Mouse (Mus musculus): ENCODE results near the gene Ppox. TPM values are rescaled to one million over a fixed set of nuclear protein-coding genes. Genes with fewer than 3 reads are reported as not detected.
"Not testable (repeated sequence)": the region's sequence is repeated elsewhere in the genome, so short reads cannot be mapped to it uniquely, and the experiment has no call there.

Ppox gene
- polyA plus RNA-seq (2015; fragmentation: Nextera tagmentation; extraction: Ambion mirVana) = 61.5 and 69.6 TPM in 2 replicates

- under 1% methylated on average over 26 of the region's 26 CpGs for WGBS (ENCODE audit: insufficient replicate concordance)
- H3K36me3 ChIP-seq (replicated peaks; ENCODE audit: insufficient read depth, low read length) = peaks cover 58% of the 10 kb centered on the region
- TF ChIP-seq EP300 (IDR thresholded peaks at IDR 0.05; ENCODE audit: low read depth) (peak; percentile 98), CTCF (IDR thresholded peaks at IDR 0.05; ENCODE audit: low read depth) (no peak)
- peak within 1 kb of the TSS; percentile 59 for H3K4me3 ChIP-seq (ENCODE audit: low read depth, low read length)
- DNase-seq (peak; percentile 93), ATAC-seq (peak; percentile 93)
- H3K4me2 ChIP-seq (ENCODE audit: low read depth, low read length) = peak within 1 kb of the TSS; percentile 81
- no peaks in the 10 kb centered on the region for H3K27me3 ChIP-seq (ENCODE audit: insufficient read depth, low read length)
- H3K9ac ChIP-seq (replicated peaks) = peak within 1 kb of the TSS; percentile 96
- peaks cover 12% of the 10 kb centered on the region for H3K4me1 ChIP-seq (ENCODE audit: insufficient read depth)
- H3K9me3 ChIP-seq (ENCODE audit: low read length) = no peaks in the 10 kb centered on the region
- peak within 1 kb of the TSS; percentile 97 for H3K27ac ChIP-seq (ENCODE audit: low read depth)
These were observed at the start of gene Ppox for GRCm38 (mm10) chr1:171280916-171281527. Gene Ppox (minus strand): TSS chr1:171281186.

GRCm38 (mm10) chr1:171330216-171330560 is 49.2 kb upstream of the Ppox start:
- peaks cover 24% of the 10 kb centered on the region for H3K4me1 ChIP-seq (ENCODE audit: insufficient read depth)
- 0 out of 2 replicates have a peak, but pooled peaks cover 2% of the 10 kb centered on the region for H3K36me3 ChIP-seq (replicated peaks; ENCODE audit: insufficient read depth, low read length)
- no peaks in the 10 kb centered on the region for H3K9me3 ChIP-seq (ENCODE audit: low read length)
- DNase-seq = no peak
- peak overlapping the region; percentile 93 for H3K4me2 ChIP-seq (ENCODE audit: low read depth, low read length)
- ATAC-seq = no peak
- H3K27ac ChIP-seq (ENCODE audit: low read depth) = peak overlapping the region; percentile 99
- H3K27me3 ChIP-seq (ENCODE audit: insufficient read depth, low read length) = no peaks in the 10 kb centered on the region
- TF ChIP-seq EP300 (IDR thresholded peaks at IDR 0.05; ENCODE audit: low read depth) (no peak), CTCF (IDR thresholded peaks at IDR 0.05; ENCODE audit: low read depth) (no peak)
- peak overlapping the region; percentile 93 for H3K9ac ChIP-seq (replicated peaks)
- WGBS (ENCODE audit: insufficient replicate concordance) = under 1% methylated on average over 4 of the region's 4 CpGs
- peak overlapping the region; percentile 91 for H3K4me3 ChIP-seq (ENCODE audit: low read depth, low read length)

- peak overlapping the region; percentile 93 for H3K4me2 ChIP-seq (ENCODE audit: low read depth, low read length)
- ATAC-seq (peak; percentile 18), DNase-seq (no peak)
- no peaks in the 10 kb centered on the region for H3K27me3 ChIP-seq (ENCODE audit: insufficient read depth, low read length)
- H3K36me3 ChIP-seq (replicated peaks; ENCODE audit: insufficient read depth, low read length) = 0 out of 2 replicates have a peak, but pooled peaks cover 2% of the 10 kb centered on the region
- WGBS (ENCODE audit: insufficient replicate concordance) = under 1% methylated on average over 51 of the region's 61 CpGs
- H3K4me1 ChIP-seq (ENCODE audit: insufficient read depth) = peaks cover 24% of the 10 kb centered on the region
- TF ChIP-seq CTCF (IDR thresholded peaks at IDR 0.05; ENCODE audit: low read depth) (no peak), EP300 (IDR thresholded peaks at IDR 0.05; ENCODE audit: low read depth) (no peak)
- no peaks in the 10 kb centered on the region for H3K9me3 ChIP-seq (ENCODE audit: low read length)
- peak overlapping the region; percentile 99 for H3K27ac ChIP-seq (ENCODE audit: low read depth)
- H3K9ac ChIP-seq (replicated peaks) = peak overlapping the region; percentile 93
- H3K4me3 ChIP-seq (ENCODE audit: low read depth, low read length) = peak overlapping the region; percentile 91
These were observed 48.6 kb upstream of the Ppox start for GRCm38 (mm10) chr1:171329433-171330215.

GRCm38 (mm10) chr1:171328839-171329432 is 48.0 kb upstream of the Ppox start, which contains the start of gene Dedd:
Gene Dedd (plus strand): TSS chr1:171329145.
- Histone ChIP-seq H3K36me3 (replicated peaks; ENCODE audit: insufficient read depth, low read length) (0 out of 2 replicates have a peak, but pooled peaks cover 2% of the 10 kb centered on the region), H3K27me3 (ENCODE audit: insufficient read depth, low read length) (no peaks in the 10 kb centered on the region), H3K9ac (replicated peaks) (peak within 1 kb of the TSS; percentile 93), H3K9me3 (ENCODE audit: low read length) (no peaks in the 10 kb centered on the region), H3K4me3 (ENCODE audit: low read depth, low read length) (peak within 1 kb of the TSS; percentile 91), H3K27ac (ENCODE audit: low read depth) (peak within 1 kb of the TSS; percentile 99), H3K4me1 (ENCODE audit: insufficient read depth) (peaks cover 24% of the 10 kb centered on the region), H3K4me2 (ENCODE audit: low read depth, low read length) (peak within 1 kb of the TSS; percentile 93)
- peak; percentile 91 for DNase-seq
- TF ChIP-seq CTCF (IDR thresholded peaks at IDR 0.05; ENCODE audit: low read depth) (peak; percentile 13; the same call in 1 of the 2 replicates), EP300 (IDR thresholded peaks at IDR 0.05; ENCODE audit: low read depth) (no peak)
- under 1% methylated on average over 41 of the region's 48 CpGs for WGBS (ENCODE audit: insufficient replicate concordance)
- peak; percentile 92 for ATAC-seq

GRCm38 (mm10) chr1:171328244-171328643 is 47.3 kb upstream of the Ppox start:
- WGBS (ENCODE audit: insufficient replicate concordance) = 24% methylated on average over 9 of the region's 9 CpGs
- Histone ChIP-seq H3K36me3 (replicated peaks; ENCODE audit: insufficient read depth, low read length) (0 out of 2 replicates have a peak, but pooled peaks cover 1% of the 10 kb centered on the region), H3K27ac (ENCODE audit: low read depth) (peak overlapping the region; percentile 99), H3K4me2 (ENCODE audit: low read depth, low read length) (peak overlapping the region; percentile 93), H3K4me1 (ENCODE audit: insufficient read depth) (peaks cover 24% of the 10 kb centered on the region), H3K9ac (replicated peaks) (peak overlapping the region; percentile 93), H3K9me3 (ENCODE audit: low read length) (no peaks in the 10 kb centered on the region), H3K4me3 (ENCODE audit: low read depth, low read length) (peak overlapping the region; percentile 91), H3K27me3 (ENCODE audit: insufficient read depth, low read length) (no peaks in the 10 kb centered on the region)
- peak; percentile 21 for DNase-seq
- no peak for ATAC-seq
- TF ChIP-seq CTCF (IDR thresholded peaks at IDR 0.05; ENCODE audit: low read depth) = no peak
- no peak for TF ChIP-seq EP300 (IDR thresholded peaks at IDR 0.05; ENCODE audit: low read depth)

- ATAC-seq; H3K9me3 ChIP-seq (ENCODE audit: low read length); H3K9ac ChIP-seq (replicated peaks); H3K36me3 ChIP-seq (replicated peaks; ENCODE audit: insufficient read depth, low read length); DNase-seq; H3K4me2 ChIP-seq (ENCODE audit: low read depth, low read length); H3K27me3 ChIP-seq (ENCODE audit: insufficient read depth, low read length); H3K27ac ChIP-seq (ENCODE audit: low read depth); H3K4me3 ChIP-seq (ENCODE audit: low read depth, low read length): not testable (repeated sequence)
- H3K4me1 ChIP-seq (ENCODE audit: insufficient read depth) = peaks cover 24% of the 10 kb centered on the region
- 57% methylated on average over 4 of the region's 4 CpGs for WGBS (ENCODE audit: insufficient replicate concordance)
These were observed 45.6 kb upstream of the Ppox start for GRCm38 (mm10) chr1:171326588-171326987.
